Mouse (Mus musculus) cortical plate, adult 2 months (tissue): Measurements from ENCODE around the gene Fggy. TPM values are rescaled to one million over a fixed set of nuclear protein-coding genes. Genes with fewer than 3 reads are reported as not detected.

Source experiments
- H3K27ac ChIP-seq: fragments of 200-500 bp; 2 replicates; pipeline ENCODE4 v1.5.1; 2012; ENCODE audit warnings: low read length, control low read depth, inconsistent platforms; ENCODE audit not compliant: insufficient read depth
- H3K4me1 ChIP-seq: fragments of 200-500 bp; 2 replicates; pipeline ENCODE4 v1.6.1; 2011; ENCODE audit warnings: low read length; ENCODE audit not compliant: control insufficient read depth, insufficient read depth
- H3K4me3 ChIP-seq: fragments of 200-500 bp; 2 replicates; pipeline ENCODE4 v1.5.1; 2011; ENCODE audit warnings: mild to moderate bottlenecking, low read length, control low read depth; ENCODE audit not compliant: insufficient read depth
- CTCF ChIP-seq: fragments of 200-500 bp; IDR thresholded peaks from 2 replicates; pipeline ENCODE4 v1.5.1; 2011; ENCODE audit warnings: mild to moderate bottlenecking, control low read depth, low read length; ENCODE audit not compliant: insufficient read depth; ENCODE audit errors: extremely low read depth
- POLR2A ChIP-seq: fragments of 200-500 bp; IDR thresholded peaks from 2 replicates; pipeline ENCODE4 v1.6.1; 2011; ENCODE audit warnings: mild to moderate bottlenecking, low read length, control low read depth; ENCODE audit not compliant: insufficient read depth; ENCODE audit errors: extremely low read depth
- polyA plus RNA-seq: library from polyadenylated mRNA; depleted of rRNA; stranded (reverse); fragments of >200 nt; gene quantifications from 2 replicates; pipeline ENCODE4 v1.2.3, GENCODE M21; 2012

Gene Fggy
- polyA plus RNA-seq, 1 experiment, result 16.5 TPM

DNA sequence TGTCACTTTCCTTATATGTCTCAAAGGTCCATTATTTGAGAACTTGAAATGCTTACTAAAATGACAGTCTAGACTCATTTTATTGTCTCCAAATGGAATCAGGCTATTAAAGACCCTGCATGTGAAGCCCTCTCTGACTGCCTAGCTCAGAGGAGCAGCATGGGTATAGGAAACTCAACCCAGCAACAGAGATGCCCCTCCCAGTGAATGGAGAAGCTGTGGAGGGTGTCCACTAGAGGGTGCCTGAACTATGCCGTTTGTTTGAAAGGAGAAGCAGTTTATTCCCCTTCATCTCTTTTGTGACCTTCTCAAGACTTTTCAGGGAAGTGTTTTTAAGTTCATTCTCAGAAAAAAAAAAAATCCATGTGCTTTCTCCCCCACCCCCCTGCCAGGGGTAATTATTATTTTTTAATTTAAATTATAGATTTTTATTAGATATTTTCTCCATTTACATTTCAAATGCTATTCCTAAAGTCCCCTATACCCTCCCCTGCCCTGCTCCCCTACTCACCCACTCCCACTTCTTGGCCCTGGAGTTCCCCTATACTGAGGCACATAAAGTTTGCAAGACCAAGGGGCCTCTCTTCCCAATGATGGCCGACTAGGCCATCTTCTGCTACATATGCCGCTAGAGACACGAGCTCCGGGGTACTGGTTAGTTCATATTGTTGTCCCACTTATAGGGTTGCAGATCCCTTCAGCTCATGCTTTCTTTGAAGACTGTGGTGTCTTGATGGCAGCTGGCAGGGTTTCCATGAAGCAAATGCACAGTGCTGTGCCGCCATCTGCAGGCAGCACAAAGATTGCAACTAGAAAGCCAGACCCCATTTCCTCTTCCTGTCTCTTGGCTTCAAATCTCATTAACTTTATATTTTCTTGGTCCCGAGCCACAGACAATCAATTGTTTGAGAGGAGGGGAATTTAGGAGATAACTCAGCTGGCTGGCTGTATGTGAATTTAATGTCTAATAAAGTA is 367.2 kb downstream of the Fggy start:
- Histone ChIP-seq H3K27ac (no peak overlapping the region), H3K4me1 (no peaks in the 10 kb centered on the region), H3K4me3 (no peak overlapping the region)
- no peak for TF ChIP-seq POLR2A
- TF ChIP-seq CTCF, result peak; percentile 97

DNA sequence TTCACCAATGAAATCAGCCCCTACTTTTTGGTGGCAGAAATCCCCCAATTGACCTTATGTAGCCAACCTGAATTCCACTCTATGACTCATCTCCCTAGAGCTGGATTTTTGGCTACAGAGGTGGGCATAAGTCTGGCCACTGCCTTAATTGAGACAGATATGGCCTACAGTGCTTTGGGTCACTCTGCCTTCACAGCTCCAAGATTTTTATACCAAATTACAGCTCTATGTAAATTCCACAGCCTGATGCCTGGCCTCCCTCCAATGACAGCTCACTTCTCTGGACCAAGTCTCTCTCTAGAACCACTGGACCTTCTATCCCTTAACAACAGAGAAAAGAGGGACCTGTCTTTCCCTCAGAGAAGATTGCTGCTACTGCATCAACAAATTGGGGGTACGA is 371.5 kb downstream of the Fggy start:
- no peak overlapping the region for H3K4me3 ChIP-seq
- H3K27ac ChIP-seq, result no peak overlapping the region
- TF ChIP-seq CTCF (no peak), POLR2A (no peak)
- H3K4me1 ChIP-seq, result no peaks in the 10 kb centered on the region

DNA sequence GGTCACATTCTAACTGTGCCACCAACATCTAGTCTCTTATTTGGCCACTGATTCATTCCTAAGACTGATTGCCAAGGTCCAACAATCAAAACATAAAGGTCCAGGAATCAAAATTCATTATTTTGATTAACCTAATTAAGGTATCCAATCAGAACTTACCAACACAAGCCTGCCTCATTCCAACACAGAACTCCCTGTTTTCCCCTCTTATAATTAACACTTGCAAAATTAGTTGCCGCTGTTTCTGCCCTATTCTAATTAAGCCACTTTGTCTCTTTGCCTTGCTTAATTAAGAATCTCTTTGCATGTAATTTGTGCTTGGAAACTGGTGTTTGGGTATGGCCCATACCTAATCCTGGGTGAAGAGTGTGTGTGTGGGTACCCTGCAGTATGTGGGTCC is 372.6 kb downstream of the Fggy start:
- no peaks in the 10 kb centered on the region for H3K4me1 ChIP-seq
- TF ChIP-seq POLR2A (no peak), CTCF (no peak)
- H3K27ac ChIP-seq, result no peak overlapping the region

DNA sequence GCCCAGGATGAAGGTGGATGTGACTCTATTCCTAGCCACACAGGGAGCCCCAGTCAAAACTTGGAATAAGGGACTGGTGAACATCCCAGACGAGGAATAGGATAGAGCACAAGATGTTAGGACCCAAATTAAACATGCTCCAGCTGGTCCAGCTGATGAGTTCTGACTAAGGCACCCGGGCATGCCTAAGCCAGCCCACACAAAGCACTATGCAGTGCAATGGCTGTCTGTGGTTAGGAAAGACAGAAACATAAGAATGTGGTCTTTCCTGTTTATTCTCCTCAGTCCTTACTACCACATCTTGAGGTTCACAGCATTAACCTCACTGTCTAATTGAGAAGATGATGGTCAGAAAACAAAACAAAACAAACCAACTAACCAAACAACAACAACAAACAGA is 374.0 kb downstream of the Fggy start:
- Histone ChIP-seq H3K4me1 (no peaks in the 10 kb centered on the region), H3K4me3 (no peak overlapping the region), H3K27ac (no peak overlapping the region)
- no peak for TF ChIP-seq CTCF
- no peak for TF ChIP-seq POLR2A

More for the DNA sequence above, 372.6 kb downstream of the Fggy start:
- H3K4me3 ChIP-seq, result no peak overlapping the region

DNA sequence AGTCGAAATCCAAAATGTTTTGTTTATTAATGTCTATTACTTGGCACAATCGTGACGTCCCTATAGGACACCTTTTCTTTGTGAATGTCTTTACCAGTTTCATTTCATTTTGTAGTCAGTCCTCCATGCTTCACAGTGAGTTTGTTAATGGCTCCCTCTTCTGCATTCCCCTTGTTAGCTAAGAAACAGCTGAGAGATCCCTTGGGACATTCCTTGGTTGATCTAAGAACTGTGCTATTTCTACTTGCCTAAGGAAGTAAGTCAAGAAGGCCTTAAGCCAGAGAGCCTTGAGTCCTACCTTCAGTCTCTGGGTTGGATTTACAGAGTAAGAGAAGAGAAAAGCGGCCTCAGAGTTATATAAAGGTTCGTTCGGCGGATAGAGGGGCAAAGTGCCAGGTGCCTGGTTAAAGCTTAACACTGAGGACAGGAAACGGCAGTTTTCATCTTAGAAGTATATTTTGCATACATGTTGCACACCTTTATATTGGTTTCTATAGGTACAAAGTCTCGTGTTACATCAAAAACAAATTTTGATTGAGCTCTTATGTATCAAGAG is 376.6 kb downstream of the Fggy start:
- Histone ChIP-seq H3K27ac (no peak overlapping the region), H3K4me3 (no peak overlapping the region), H3K4me1 (no peaks in the 10 kb centered on the region)
- TF ChIP-seq CTCF, result no peak
- no peak for TF ChIP-seq POLR2A

DNA sequence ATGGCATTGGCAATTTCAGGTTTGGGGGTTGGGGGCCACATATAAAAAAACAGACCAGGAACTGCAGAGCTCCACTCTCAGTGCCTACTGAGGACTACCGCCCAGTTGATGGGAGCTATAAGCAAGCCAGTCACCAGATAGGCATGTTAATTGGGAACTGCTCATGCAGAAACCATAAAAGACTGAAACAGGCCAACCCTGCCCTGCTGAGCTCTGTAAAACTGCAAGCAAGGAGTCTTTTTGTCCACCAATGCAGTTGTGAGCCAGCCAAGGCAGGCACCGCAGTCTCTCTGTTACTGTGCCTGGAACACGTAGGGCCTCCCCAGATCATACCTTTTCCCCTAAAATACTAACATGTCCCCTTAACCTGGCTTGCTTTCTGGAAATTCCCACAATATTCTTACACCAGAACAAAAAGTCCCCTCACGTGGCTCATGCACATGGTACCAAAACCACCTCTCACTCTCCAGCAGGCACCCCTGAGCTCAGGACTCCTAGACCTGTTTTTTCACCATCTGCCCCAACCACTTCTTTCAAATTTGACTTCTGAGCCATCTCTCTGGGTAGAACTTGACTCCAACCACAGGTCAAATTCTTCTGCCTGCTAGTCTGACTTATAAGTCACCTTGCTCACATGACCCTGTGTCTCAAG is 377.2 kb downstream of the Fggy start:
- Histone ChIP-seq H3K27ac (no peak overlapping the region), H3K4me3 (no peak overlapping the region), H3K4me1 (no peaks in the 10 kb centered on the region)
- no peak for TF ChIP-seq CTCF
- no peak for TF ChIP-seq POLR2A

DNA sequence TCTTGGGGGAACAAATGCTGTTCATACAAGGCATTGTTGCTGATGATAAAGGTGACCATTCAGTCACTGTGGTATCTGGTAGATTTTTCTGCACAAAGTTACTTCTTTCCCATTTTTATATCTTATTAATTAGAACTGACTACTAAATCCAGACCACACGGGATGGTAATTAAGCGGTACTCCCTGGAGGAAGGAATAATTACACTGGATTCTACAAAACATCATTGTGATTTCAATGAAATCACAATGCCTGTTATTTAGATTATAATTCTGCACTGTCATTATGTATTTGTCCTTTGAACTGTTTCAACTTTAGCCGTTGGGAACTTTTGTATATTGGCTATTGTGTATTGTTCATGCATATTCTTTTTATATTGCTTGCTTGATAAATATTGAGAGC is 381.4 kb downstream of the Fggy start:
- Histone ChIP-seq H3K4me3 (no peak overlapping the region), H3K27ac (no peak overlapping the region), H3K4me1 (no peaks in the 10 kb centered on the region)
- no peak for TF ChIP-seq CTCF
- TF ChIP-seq POLR2A, result no peak

DNA sequence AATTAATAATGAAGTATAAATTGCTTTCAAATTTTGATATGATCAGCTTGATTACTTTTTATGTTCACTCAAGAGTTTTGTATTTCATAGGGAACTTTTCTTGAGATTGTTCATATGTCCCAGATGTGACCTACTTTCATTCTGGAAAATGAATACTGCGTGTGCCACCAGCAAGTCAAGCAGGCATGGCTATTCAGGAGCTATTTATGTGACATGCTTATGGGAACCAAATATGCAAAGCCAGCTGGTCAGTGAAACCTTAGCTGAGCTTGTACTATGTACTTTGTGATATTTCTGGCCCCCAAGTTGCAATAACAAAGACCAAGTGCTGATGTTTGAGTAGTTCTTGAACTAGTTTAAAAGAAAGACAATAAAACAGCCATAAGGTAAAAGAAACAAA is 390.6 kb downstream of the Fggy start:
- Histone ChIP-seq H3K4me3 (no peak overlapping the region), H3K4me1 (no peaks in the 10 kb centered on the region)
- TF ChIP-seq POLR2A (no peak), CTCF (no peak)

DNA sequence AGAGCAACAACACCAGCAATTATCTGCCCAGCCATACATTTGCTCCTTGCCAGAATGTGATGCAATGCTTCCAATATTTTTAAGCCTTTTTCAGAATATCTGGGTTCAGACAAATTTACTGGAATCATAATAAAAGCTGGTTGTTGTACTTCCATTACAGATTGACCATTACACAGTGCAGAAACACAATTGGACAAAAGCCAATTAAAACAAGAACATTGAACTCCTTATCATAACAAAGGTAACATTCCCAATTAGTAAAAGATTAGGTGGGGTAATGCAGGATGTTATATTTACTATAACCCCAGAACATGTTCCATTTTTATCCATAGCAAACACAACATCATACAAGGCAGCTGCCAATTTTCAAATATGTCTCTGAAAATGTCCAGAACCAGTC is 396.0 kb downstream of the Fggy start:
- Histone ChIP-seq H3K27ac (no peak overlapping the region), H3K4me3 (no peak overlapping the region), H3K4me1 (no peaks in the 10 kb centered on the region)
- TF ChIP-seq POLR2A (no peak), CTCF (no peak)

More for the DNA sequence above, 390.6 kb downstream of the Fggy start:
- H3K27ac ChIP-seq, result no peak overlapping the region
